Mouse (Mus musculus): Measurements from ENCODE around the gene Sfxn2. TPM values are rescaled to one million over a fixed set of nuclear protein-coding genes. Genes with fewer than 3 reads are reported as not detected.
A peak's percentile ranks its signal among the peaks of the same experiment; 100 is the strongest.

The Sfxn2 gene
- 10 to 100 TPM in 12 of 26 experiments, 1 to 10 TPM in 13, under 1 TPM in 1; 1.00 to 20.7 (median 9.2) TPM for total RNA-seq (2018; cell fraction: chromatin; rRNA removed)
- total RNA-seq (2018; cell fraction: cytosol; rRNA removed), result 1 to 10 TPM; 4.2 to 8.7 (median 6.3) TPM
- 10 to 100 TPM in 10 of 26 experiments, 1 to 10 TPM in 16; 2.9 to 19.8 (median 7.7) TPM for total RNA-seq (2018; cell fraction: nucleus; rRNA removed)
- polyA plus RNA-seq (2018), result 3.7 to 8.0 TPM (median 6.1 TPM) in 3 replicates

GRCm38 (mm10) chr19:46572951-46573937, at the start of gene Sfxn2, which contains the start of gene Arl3:
Sfxn2 (plus strand) TSS chr19:46573365.
Arl3 (minus strand) TSS chr19:46573198.
- peaks cover 5% of the 10 kb centered on the region; the same call in 1 of the 2 replicates for H3K79me2 ChIP-seq (ENCODE audit: inconsistent target)
- H3K4me3 ChIP-seq (ENCODE audit: inconsistent target), result peak within 1 kb of the TSS; percentile 86
- no peak within 1 kb of the TSS for H3K27ac ChIP-seq
- no peaks in the 10 kb centered on the region for H3K36me3 ChIP-seq (ENCODE audit: inconsistent target)
- WGBS (ENCODE audit: missing documents), result 1% methylated on average over 67 of the region's 67 CpGs

- WGBS (ENCODE audit: missing documents), result 36% methylated on average over 15 of the region's 20 CpGs
- Histone ChIP-seq H3K4me3 (ENCODE audit: inconsistent target) (no peak overlapping the region), H3K27ac (peak overlapping the region; percentile 98), H3K36me3 (ENCODE audit: inconsistent target) (no peaks in the 10 kb centered on the region), H3K79me2 (ENCODE audit: inconsistent target) (no peaks in the 10 kb centered on the region)
Observed at GRCm38 (mm10) chr19:46523480-46524151, 49.5 kb upstream of the Sfxn2 start.

GRCm38 (mm10) chr19:46524152-46524544, 49.0 kb upstream of the Sfxn2 start:
- H3K27ac ChIP-seq, result peak overlapping the region; percentile 98
- 52% methylated on average over 6 of the region's 6 CpGs for WGBS (ENCODE audit: missing documents)
- H3K4me3 ChIP-seq (ENCODE audit: inconsistent target), result no peak overlapping the region
- no peaks in the 10 kb centered on the region for H3K36me3 ChIP-seq (ENCODE audit: inconsistent target)
- no peaks in the 10 kb centered on the region for H3K79me2 ChIP-seq (ENCODE audit: inconsistent target)

GRCm38 (mm10) chr19:46524601-46525321, 48.4 kb upstream of the Sfxn2 start:
- Histone ChIP-seq H3K36me3 (ENCODE audit: inconsistent target) (no peaks in the 10 kb centered on the region), H3K27ac (peak overlapping the region; percentile 98), H3K79me2 (ENCODE audit: inconsistent target) (no peaks in the 10 kb centered on the region), H3K4me3 (ENCODE audit: inconsistent target) (no peak overlapping the region)
- 35% methylated on average over 13 of the region's 14 CpGs for WGBS (ENCODE audit: missing documents)

- H3K4me3 ChIP-seq (ENCODE audit: inconsistent target), result no peak overlapping the region
- H3K27ac ChIP-seq, result peak overlapping the region; percentile 98
- 96% methylated on average over 10 of the region's 10 CpGs for WGBS (ENCODE audit: missing documents)
- no peaks in the 10 kb centered on the region for H3K36me3 ChIP-seq (ENCODE audit: inconsistent target)
- H3K79me2 ChIP-seq (ENCODE audit: inconsistent target), result no peaks in the 10 kb centered on the region
Observed at GRCm38 (mm10) chr19:46525691-46526631, 47.2 kb upstream of the Sfxn2 start.

GRCm38 (mm10) chr19:46527632-46528528, 45.3 kb upstream of the Sfxn2 start:
- Histone ChIP-seq H3K27ac (peak overlapping the region; percentile 82), H3K79me2 (ENCODE audit: inconsistent target) (no peaks in the 10 kb centered on the region), H3K4me3 (ENCODE audit: inconsistent target) (peak overlapping the region; percentile 23; the same call in 1 of the 2 replicates), H3K36me3 (ENCODE audit: inconsistent target) (no peaks in the 10 kb centered on the region)
- WGBS (ENCODE audit: missing documents), result 63% methylated on average over 16 of the region's 17 CpGs

DNA sequence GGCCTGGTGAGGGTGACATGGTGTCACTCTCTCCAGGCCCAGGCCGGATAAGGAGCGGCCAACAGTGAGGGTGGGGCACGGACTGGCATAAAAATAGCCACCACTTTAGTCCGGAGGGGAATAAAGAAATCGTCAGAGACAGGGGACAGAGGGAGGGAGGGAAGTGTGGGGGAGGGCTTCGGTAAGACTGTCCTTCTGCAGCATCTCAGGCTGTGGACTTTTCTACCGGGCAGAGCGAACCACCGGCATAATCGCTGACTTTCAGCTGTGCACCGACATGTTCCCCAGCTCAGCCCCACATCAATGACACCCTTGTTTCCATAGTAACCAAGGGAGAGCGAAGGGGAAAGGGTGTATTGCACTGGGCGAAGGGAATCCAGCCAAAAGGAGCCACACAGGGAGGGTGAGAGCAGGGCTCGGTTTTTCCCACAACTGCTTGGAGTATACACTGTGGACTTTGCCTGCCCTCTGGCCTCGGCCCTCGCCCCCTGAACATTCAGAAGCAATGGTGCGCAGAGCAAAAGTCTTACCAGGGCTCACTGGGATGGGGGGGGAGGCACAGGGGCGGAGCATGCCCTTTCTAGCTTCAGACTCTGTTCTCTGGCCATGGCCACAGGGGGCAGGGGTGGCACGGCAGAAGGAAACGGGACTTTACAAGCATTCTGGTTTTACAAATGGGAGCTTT, 44.5 kb upstream of the Sfxn2 start:
- Histone ChIP-seq H3K79me2 (ENCODE audit: inconsistent target) (no peaks in the 10 kb centered on the region), H3K4me3 (ENCODE audit: inconsistent target) (peak overlapping the region; percentile 23), H3K27ac (peak overlapping the region; percentile 82), H3K36me3 (ENCODE audit: inconsistent target) (no peaks in the 10 kb centered on the region)
- WGBS (ENCODE audit: missing documents), result 7% methylated on average over 20 of the region's 20 CpGs

DNA sequence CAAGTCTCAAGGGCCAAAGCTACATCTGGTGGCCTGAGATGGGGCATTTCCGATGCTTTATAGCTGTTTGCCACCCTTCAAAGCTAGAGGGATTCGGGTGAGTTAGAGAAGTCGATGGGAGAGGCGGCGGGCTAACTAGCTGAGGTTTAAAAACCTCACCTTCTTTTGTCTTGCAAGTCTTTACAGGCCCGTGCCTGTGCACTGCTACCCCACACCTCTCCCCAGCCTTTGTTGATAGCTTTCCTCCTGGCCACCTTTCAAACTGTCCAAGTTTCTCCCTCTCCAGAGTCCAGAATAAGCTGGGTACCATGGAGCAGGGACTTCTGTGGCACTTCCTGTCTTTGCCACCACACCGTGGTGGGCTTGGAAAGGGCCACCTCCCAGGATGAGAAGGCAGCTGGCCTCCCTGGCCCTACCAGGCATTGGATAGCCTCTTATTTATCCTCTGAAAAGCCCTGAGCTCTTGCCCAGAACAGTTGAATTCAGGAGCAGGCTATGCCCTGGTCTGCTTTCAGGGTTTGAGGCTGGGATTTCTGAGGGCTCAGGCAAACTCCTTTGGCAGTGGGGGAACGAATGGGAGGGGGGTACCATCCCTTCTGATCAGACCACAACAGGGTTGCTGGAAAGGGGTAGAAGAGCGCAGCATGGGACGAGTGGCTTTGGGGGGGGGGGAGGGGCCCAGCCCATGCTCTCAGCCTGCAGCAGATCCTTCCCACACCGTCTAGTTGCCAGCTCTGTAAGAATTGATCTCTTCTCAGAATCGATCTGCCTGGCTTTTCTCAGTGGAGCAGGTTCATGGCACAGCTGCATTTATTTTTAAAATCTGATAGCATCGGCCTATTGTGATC, 43.3 kb upstream of the Sfxn2 start:
- Histone ChIP-seq H3K79me2 (ENCODE audit: inconsistent target) (no peaks in the 10 kb centered on the region), H3K36me3 (ENCODE audit: inconsistent target) (no peaks in the 10 kb centered on the region), H3K4me3 (ENCODE audit: inconsistent target) (no peak overlapping the region), H3K27ac (peak overlapping the region; percentile 82)
- 81% methylated on average over 12 of the region's 13 CpGs for WGBS (ENCODE audit: missing documents)

DNA sequence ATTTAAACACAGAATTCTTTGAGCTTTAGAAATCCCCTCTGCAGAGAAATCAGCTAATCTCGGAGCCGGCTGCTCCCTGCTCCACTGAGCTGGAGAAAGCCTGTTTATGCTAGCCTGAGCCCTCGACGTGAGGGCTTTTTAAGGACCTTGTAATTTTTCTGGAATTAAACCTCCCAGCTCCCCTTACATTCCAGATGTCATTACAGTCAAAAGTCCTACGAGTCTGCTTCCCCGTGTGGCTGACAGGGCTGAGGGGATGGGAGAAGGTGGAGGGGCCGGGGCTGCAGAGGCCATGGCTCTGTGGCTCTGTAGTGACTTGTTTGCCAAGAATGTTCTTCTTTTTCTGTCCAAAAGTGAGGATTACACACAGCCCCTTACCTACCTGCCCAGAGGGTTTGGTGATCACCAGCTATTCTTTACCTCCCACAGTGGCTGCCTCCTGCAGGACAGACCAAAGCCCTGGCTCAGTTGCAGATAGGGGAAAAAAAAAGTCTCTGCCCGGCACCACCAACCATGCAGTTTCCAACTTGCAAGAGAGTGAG, 42.6 kb upstream of the Sfxn2 start:
- Histone ChIP-seq H3K4me3 (ENCODE audit: inconsistent target) (no peak overlapping the region), H3K79me2 (ENCODE audit: inconsistent target) (no peaks in the 10 kb centered on the region), H3K36me3 (ENCODE audit: inconsistent target) (no peaks in the 10 kb centered on the region), H3K27ac (no peak overlapping the region)
- WGBS (ENCODE audit: missing documents), result 93% methylated on average over 8 of the region's 8 CpGs

DNA sequence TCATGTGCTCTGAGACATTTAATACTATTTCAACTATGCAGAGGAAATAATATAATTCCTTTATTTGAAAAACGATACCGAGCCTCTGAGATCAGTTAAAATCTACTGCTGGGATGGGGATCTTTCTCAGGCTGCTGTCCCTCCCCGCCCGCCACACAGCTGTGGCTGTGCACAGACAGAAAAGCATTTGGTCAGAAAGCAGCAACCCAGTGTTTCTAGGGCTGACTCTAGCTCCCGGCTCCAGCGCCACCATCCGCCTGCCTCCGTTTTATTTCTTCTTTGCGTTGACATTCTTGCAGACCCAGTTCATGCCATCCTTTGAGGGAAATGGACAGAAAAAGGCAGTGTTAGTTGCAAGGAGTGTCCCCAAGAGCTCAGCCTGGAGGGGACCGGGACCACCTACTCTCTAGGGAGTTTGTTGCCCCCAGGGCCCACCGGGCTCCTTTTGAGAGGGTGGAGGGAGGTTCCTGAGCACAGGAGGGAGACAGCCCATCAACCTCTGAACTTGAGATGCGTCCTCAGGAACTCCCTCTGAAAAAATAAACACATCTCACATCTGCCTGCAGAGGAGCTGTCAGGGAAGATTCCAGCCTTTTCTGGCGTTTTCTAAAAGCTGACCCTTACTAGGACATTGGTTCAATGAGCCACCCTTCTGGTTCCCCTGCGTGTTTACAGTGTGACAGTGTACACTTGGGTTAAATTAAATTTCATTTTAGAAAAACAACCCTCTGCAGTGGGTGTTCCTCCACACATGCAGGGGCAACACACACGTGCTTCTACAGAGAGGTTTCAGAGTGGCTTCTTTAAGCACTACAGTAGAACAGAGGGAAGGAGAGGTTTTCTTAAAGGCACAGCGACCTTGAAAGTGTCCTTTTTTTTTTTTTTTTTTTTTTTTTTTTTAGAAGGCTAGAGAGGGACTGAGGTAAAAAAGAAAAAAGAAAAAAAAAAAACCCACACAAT, 41.8 kb upstream of the Sfxn2 start:
- Histone ChIP-seq H3K27ac (no peak overlapping the region), H3K36me3 (ENCODE audit: inconsistent target) (no peaks in the 10 kb centered on the region), H3K79me2 (ENCODE audit: inconsistent target) (no peaks in the 10 kb centered on the region), H3K4me3 (ENCODE audit: inconsistent target) (no peak overlapping the region)
- 80% methylated on average over 15 of the region's 16 CpGs for WGBS (ENCODE audit: missing documents)

All from macrophage (primary cell).